Mouse (Mus musculus): ENCODE data around the gene Xcl1.

The Xcl1 gene

DNA sequence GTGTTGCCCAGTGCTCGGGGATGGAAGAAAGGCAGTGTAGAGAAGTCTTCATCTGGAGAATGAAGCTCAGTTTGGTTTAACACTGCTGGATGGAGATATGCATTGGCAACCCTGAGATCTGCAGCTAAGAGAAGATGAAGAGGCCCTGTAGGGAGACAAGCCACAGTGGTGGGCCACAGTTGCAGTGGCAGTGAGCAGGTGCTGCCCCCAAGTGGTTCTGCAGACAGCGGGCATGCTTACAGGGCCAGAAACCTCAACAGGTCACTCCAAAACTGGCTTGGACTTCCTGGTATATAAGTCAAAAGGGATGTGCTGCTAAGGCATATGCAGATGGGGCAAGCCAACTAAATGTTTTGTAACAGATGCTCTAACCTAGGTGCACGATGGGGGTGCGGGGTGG lies 30.3 kb downstream of the Xcl1 start:
- peak; percentile 54 to 79 for DNase-seq (ENCODE audit: low spot score in 2 of 2)

DNA sequence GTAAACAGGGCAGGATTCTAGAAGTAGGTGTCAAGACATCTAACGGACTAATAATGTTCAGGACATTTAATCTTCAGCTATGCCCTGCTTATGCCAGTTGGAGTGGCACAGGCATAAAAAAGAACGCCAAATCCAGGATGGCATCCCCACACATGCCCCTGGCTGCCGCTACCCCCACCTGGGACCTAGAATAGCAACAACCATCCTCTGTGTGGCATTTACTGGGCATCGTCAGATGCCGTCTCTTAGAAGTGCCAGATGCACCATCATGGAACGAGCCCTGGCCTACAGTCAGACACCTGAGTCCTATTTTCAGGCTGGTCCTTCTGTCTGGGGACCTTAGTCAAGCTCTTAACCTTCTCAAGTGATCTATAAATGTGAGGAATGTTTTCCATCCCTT lies 34.6 kb downstream of the Xcl1 start:
- DNase-seq (ENCODE audit: low spot score in 2 of 2): no peak

DNA sequence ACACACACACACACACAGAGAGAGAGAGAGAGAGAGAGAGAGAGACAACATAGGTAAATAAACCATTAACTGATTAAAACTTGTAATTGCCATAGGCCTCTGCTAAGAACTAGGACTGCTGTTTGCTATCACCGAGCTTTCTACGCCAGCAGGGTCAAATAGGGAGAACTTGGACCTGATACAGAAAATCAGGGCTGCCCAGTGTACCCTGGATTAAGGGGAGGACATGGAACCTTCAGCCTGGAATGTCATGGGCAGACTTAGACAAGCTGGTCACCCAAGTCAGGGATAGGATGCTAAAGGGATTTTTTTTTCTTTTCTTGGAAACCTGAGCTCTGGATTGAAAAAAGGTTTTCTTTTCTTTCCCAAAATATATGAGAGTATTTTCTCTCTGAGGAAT lies 35.1 kb downstream of the Xcl1 start:
- DNase-seq (ENCODE audit: low spot score in 2 of 2): no peak

DNA sequence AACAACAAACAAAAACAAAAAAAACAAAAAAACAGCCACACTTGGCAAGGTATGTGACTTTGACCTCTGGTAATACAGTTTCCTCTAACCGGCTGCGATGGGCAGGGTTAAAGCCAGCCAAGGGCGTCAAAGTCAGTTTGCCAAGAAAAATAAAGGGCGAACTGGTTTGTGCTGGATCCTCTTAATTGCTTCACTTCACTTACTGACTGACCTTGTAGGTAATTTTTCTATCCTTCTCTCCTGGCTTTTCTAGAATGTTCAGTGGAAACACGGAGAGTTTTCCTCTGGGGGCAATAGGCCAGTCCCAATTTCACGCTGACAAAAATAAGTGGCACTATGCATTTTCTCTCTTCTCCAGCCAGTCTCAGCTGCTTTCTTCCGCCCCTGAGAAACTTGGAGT lies 35.8 kb downstream of the Xcl1 start:
- no peak for DNase-seq (ENCODE audit: low spot score in 2 of 2)

DNA sequence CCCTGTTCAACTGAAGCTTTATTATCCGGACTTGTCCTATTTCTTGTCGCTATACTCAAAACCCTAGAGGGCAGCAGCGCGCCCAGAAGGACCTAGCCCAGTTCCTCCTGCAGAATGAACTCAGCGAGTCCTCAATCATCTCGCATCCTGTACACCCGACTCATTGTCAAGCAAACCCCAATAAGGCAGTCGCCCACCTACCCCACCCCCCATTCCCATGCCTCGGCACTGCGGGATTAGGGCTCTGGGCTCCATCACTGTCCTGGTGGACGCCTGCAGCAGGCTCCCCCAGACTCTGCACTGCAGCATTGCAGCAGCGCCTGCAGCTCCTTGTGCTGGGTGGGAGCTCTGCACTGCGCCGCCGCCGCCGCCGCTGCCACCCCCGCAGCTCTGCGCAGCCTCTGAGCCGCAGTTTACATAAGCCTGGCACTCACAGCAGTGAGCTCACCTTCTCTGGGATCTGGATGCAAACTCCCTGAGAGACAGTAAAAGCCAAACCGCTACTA lies 36.4 kb downstream of the Xcl1 start:
- DNase-seq (ENCODE audit: low spot score in 2 of 2): peak; percentile 68 to 82

DNA sequence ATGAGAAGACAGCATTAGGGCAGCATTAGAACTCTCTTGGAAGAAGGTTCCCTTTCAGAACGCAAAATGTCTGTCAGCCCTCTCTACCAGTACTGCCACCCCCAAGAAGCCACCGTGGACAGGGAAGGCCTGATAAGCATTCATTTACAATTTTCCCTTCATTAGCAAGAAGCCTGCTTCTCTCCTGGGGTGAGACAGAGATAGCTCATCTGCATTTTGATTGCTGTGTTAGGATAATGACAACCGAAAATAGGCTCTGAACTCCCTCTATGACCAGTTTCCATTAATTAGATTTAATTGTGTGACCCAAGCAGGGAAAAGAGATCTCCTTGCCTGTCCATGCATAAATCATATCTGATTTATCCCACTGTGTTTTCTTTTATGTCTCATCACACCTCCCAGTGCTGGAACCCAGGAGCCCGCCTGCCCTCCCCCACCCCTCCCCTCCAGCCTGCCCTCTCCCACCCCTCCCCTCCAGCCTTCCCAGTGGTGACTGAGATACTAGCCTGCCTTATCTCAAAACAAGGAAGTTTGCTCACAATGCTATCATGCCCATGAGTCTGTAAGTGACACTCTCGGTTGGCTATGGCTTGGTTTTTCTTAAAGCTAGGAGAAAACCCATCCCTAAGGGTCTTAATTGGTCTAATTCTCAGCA lies 38.0 kb downstream of the Xcl1 start:
- no peak for DNase-seq (ENCODE audit: low spot score in 2 of 2)

DNA sequence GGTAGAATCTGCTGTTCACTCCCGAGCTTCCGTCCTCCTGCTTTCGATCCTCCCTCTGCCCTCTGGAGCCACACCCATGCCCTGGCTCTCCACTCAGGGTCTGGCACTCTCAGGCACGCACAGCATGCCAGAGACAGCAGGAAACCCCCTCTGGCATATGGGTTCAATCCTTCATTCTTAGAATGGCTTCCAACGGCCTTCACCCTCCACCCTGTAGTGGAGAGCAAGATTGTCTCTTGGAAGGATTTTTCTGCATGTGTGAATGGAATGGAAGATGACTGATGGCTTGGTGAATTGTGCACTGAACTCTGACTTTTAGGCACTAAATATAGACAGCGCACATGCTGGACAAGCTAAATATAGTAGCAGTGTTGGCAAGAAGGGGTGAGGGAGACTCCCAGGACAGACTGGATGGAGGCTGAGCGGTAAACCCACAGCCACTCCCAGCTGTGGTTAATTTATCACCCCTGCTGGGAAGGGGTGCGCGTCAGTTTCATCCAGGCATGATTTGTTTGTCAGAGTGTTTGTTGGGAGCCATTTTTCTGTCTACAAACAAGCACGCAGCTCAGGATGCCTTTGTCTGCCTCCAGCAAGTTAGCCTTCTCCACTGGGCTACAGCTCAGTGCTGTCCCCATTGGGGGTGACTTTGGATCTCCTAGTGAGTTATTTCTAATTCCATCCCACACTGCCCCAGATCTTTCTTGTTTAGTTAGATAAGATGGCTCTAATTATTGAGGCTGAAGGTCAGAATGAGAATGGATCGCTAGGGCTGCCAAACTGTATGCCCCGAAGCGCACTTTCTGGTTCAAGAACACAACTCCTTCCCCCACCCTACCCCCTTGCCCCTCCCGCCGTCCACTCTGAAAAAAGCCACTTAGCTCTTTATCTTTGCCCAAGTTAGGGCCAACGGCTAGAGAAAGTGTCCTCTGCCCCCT lies 38.8 kb downstream of the Xcl1 start:
- DNase-seq (ENCODE audit: low spot score in 2 of 2): no peak

DNA sequence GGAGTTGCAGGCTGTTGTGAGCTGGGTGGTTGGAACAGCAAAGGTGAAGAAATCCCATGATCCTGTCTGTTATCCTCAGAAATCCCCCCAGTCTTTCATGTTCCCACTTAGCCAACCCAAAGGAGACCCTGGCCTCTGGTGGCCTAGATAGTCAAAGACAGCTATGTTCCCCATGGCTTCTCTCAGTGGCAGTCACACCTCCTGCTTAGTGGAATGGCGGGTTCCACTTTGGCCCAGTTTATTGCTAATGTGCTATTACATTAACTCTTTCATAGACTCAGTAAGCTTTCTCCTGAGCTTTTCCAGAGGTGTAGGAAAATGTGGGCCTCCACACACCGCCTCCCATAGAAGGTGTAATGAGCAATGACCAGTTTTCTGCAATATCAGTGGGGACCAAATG lies 39.5 kb downstream of the Xcl1 start:
- no peak for DNase-seq (ENCODE audit: low spot score in 2 of 2)

DNA sequence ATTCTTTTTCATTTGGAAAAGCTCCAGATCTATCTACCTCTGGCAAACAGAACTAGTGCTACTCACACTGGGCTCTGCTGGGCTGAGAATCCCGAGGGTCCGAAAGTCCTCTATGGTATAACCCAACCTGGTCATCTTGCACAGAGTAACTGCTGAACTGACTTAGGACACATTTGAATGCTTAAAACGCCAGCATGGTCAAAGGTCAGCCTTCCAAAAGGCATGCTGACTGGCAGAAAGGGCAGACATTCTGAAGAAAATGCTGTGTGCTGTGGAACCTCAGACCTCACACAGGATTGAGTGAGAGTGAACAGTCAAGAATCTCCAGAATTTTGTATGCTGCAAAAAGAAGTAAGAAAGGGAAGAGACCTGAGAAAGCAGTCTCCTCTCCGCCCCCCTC lies 45.0 kb downstream of the Xcl1 start:
- DNase-seq (ENCODE audit: low spot score in 2 of 2): no peak

DNA sequence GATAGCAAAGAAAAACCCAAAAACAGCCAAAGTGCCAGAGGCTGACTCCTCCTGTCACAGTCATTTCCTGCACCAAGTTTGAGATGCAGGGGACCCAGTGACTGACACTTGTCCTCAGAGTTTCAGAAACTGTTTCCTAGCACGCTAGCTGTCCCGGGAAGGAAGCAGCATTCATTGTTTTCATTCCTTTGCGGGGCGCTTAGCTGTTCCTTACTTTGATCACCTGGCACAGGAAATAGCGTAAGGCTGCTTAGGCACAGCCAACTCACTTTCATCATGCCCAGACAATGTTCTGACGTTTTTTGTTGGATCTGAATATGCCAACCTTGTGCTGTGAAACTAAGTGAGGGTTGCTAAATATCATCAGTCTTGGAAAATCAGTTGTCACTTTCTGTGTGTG lies 46.8 kb downstream of the Xcl1 start:
- no peak for DNase-seq (ENCODE audit: low spot score in 2 of 2)

DNA sequence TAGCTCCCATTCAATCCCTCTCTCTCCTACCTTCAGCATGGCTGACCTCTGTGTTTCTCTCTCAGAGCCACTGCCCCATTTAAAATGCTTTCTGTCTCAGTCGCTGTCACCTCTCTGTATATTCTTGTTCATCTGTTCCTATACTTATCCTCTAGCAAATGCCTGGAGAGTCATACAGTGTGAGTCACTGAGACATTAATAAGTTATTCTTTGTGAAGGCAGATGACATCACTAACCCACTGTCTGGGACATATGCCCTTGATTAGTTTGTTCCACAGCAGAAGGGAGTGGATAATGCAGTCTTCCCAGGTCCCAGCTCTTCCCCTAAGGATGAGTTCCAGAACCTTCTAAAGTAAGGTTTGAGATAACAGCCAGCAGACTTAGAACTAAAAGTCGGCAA lies 47.6 kb downstream of the Xcl1 start:
- DNase-seq (ENCODE audit: low spot score in 2 of 2): no peak

DNA sequence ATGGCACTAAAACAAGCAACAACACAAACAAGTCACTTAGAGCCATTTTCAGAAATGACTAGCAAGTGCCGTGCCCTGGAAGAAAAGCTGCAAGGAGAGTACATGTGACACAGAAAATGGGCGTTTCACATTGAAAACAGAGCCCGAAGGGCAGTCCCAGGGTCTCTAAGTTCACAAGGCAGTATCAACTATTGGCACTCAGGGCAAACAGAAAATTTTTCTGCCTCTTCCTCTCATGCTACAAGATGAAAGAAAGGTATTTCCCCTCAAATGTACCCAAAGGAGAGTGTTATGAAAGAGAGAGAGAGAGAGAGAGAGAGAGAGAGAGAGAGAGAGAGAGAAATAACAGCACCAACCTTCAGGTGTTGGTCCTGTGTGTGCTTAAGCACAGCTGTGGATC lies 53.4 kb downstream of the Xcl1 start:
- no peak for DNase-seq (ENCODE audit: low spot score in 2 of 2)
